Mouse (Mus musculus): ENCODE data around the gene Heatr4. TPM values are rescaled to one million over a fixed set of nuclear protein-coding genes. Genes with fewer than 3 reads are reported as not detected.
"Not testable (repeated sequence)": the region's sequence is repeated elsewhere in the genome, so short reads cannot be mapped to it uniquely, and the experiment has no call there.

Gene Heatr4
- not detected in 2 replicates for polyA plus RNA-seq (2012; rRNA removed)

GRCm38 (mm10) chr12:83984752-83985151 is at the start of gene Heatr4:
TSS of gene Heatr4 (minus strand) at chr12:83984852.
- H3K36me3 ChIP-seq (ENCODE audit: control insufficient read depth, insufficient read depth, low read length), result no peaks in the 10 kb centered on the region
- H3K27me3 ChIP-seq (ENCODE audit: control insufficient read depth, insufficient read depth, low read length), result no peaks in the 10 kb centered on the region
- no peak within 1 kb of the TSS for H3K4me3 ChIP-seq (ENCODE audit: low read depth, low read length)
- peaks cover 11% of the 10 kb centered on the region; the same call in 1 of the 2 replicates for H3K4me1 ChIP-seq (ENCODE audit: control insufficient read depth, insufficient read depth, insufficient read length, low read length)
- no peak within 1 kb of the TSS for H3K27ac ChIP-seq (ENCODE audit: insufficient read depth, low read depth, low read length)
- WGBS, result 87% methylated on average over 4 of the region's 4 CpGs
- TF ChIP-seq CTCF (IDR thresholded peaks at IDR 0.05; ENCODE audit: extremely low read depth, insufficient read length, insufficient replicate concordance, low read depth, low read length) (no peak), POLR2A (IDR thresholded peaks at IDR 0.05; ENCODE audit: low read depth, low read length) (no peak)

GRCm38 (mm10) chr12:84034108-84034507 is 49.5 kb upstream of the Heatr4 start:
- Histone ChIP-seq H3K4me3 (ENCODE audit: low read depth, low read length) (no peak overlapping the region), H3K27ac (ENCODE audit: insufficient read depth, low read depth, low read length) (no peak overlapping the region), H3K36me3 (ENCODE audit: control insufficient read depth, insufficient read depth, low read length) (no peaks in the 10 kb centered on the region), H3K4me1 (ENCODE audit: control insufficient read depth, insufficient read depth, insufficient read length, low read length) (peaks cover 11% of the 10 kb centered on the region; the same call in 1 of the 2 replicates), H3K27me3 (ENCODE audit: control insufficient read depth, insufficient read depth, low read length) (no peaks in the 10 kb centered on the region)
- no peak for TF ChIP-seq POLR2A (IDR thresholded peaks at IDR 0.05; ENCODE audit: low read depth, low read length)
- no peak for TF ChIP-seq CTCF (IDR thresholded peaks at IDR 0.05; ENCODE audit: extremely low read depth, insufficient read length, insufficient replicate concordance, low read depth, low read length)
- 10% methylated on average over 4 of the region's 4 CpGs for WGBS

- H3K27ac ChIP-seq (ENCODE audit: insufficient read depth, low read depth, low read length); H3K4me3 ChIP-seq (ENCODE audit: low read depth, low read length); H3K36me3 ChIP-seq (ENCODE audit: control insufficient read depth, insufficient read depth, low read length); H3K27me3 ChIP-seq (ENCODE audit: control insufficient read depth, insufficient read depth, low read length): not testable (repeated sequence)
- WGBS, result 74% methylated on average over 2 of the region's 2 CpGs
- peaks cover 11% of the 10 kb centered on the region; the same call in 1 of the 2 replicates for H3K4me1 ChIP-seq (ENCODE audit: control insufficient read depth, insufficient read depth, insufficient read length, low read length)
Measured at GRCm38 (mm10) chr12:84033302-84033701, 48.6 kb upstream of the Heatr4 start.

- TF ChIP-seq CTCF (IDR thresholded peaks at IDR 0.05; ENCODE audit: extremely low read depth, insufficient read length, insufficient replicate concordance, low read depth, low read length) (no peak), POLR2A (IDR thresholded peaks at IDR 0.05; ENCODE audit: low read depth, low read length) (no peak)
- Histone ChIP-seq H3K4me1 (ENCODE audit: control insufficient read depth, insufficient read depth, insufficient read length, low read length) (peaks cover 11% of the 10 kb centered on the region; the same call in 1 of the 2 replicates), H3K4me3 (ENCODE audit: low read depth, low read length) (no peak overlapping the region), H3K27me3 (ENCODE audit: control insufficient read depth, insufficient read depth, low read length) (no peaks in the 10 kb centered on the region), H3K36me3 (ENCODE audit: control insufficient read depth, insufficient read depth, low read length) (no peaks in the 10 kb centered on the region), H3K27ac (ENCODE audit: insufficient read depth, low read depth, low read length) (no peak overlapping the region)
- 40% methylated on average over 4 of the region's 4 CpGs for WGBS
Measured at GRCm38 (mm10) chr12:84032854-84033253, 48.2 kb upstream of the Heatr4 start.

GRCm38 (mm10) chr12:84030659-84031332 is 46.1 kb upstream of the Heatr4 start:
- no peaks in the 10 kb centered on the region for H3K36me3 ChIP-seq (ENCODE audit: control insufficient read depth, insufficient read depth, low read length)
- whole genome bisulfite sequencing, result 28% methylated on average over 4 of the region's 4 CpGs

GRCm38 (mm10) chr12:84029043-84029442 is 44.4 kb upstream of the Heatr4 start:
- H3K4me3 ChIP-seq (ENCODE audit: low read depth, low read length); H3K4me1 ChIP-seq (ENCODE audit: control insufficient read depth, insufficient read depth, insufficient read length, low read length); H3K27me3 ChIP-seq (ENCODE audit: control insufficient read depth, insufficient read depth, low read length); H3K27ac ChIP-seq (ENCODE audit: insufficient read depth, low read depth, low read length); H3K36me3 ChIP-seq (ENCODE audit: control insufficient read depth, insufficient read depth, low read length): not testable (repeated sequence)
- 98% methylated on average over 1 of the region's 1 CpGs for WGBS

More at GRCm38 (mm10) chr12:84030659-84031332, 46.1 kb upstream of the Heatr4 start:
- H3K4me3 ChIP-seq (ENCODE audit: low read depth, low read length), result no peak overlapping the region
- H3K4me1 ChIP-seq (ENCODE audit: control insufficient read depth, insufficient read depth, insufficient read length, low read length), result peaks cover 6% of the 10 kb centered on the region; the same call in 1 of the 2 replicates
- no peak overlapping the region for H3K27ac ChIP-seq (ENCODE audit: insufficient read depth, low read depth, low read length)
- TF ChIP-seq CTCF (IDR thresholded peaks at IDR 0.05; ENCODE audit: extremely low read depth, insufficient read length, insufficient replicate concordance, low read depth, low read length), result peak; percentile 82; the same call in 1 of the 2 replicates
- no peak for TF ChIP-seq POLR2A (IDR thresholded peaks at IDR 0.05; ENCODE audit: low read depth, low read length)
- H3K27me3 ChIP-seq (ENCODE audit: control insufficient read depth, insufficient read depth, low read length), result no peaks in the 10 kb centered on the region

GRCm38 (mm10) chr12:84028328-84028727 is 43.7 kb upstream of the Heatr4 start:
- WGBS, result 84% methylated on average over 3 of the region's 3 CpGs
- not testable (repeated sequence) for H3K27me3 ChIP-seq (ENCODE audit: control insufficient read depth, insufficient read depth, low read length); H3K4me3 ChIP-seq (ENCODE audit: low read depth, low read length); H3K27ac ChIP-seq (ENCODE audit: insufficient read depth, low read depth, low read length); H3K36me3 ChIP-seq (ENCODE audit: control insufficient read depth, insufficient read depth, low read length); H3K4me1 ChIP-seq (ENCODE audit: control insufficient read depth, insufficient read depth, insufficient read length, low read length)

- Histone ChIP-seq H3K36me3 (ENCODE audit: control insufficient read depth, insufficient read depth, low read length) (no peaks in the 10 kb centered on the region), H3K27ac (ENCODE audit: insufficient read depth, low read depth, low read length) (no peak overlapping the region), H3K4me1 (ENCODE audit: control insufficient read depth, insufficient read depth, insufficient read length, low read length) (peaks cover 2% of the 10 kb centered on the region; the same call in 1 of the 2 replicates), H3K27me3 (ENCODE audit: control insufficient read depth, insufficient read depth, low read length) (no peaks in the 10 kb centered on the region), H3K4me3 (ENCODE audit: low read depth, low read length) (no peak overlapping the region)
- TF ChIP-seq CTCF (IDR thresholded peaks at IDR 0.05; ENCODE audit: extremely low read depth, insufficient read length, insufficient replicate concordance, low read depth, low read length) (no peak), POLR2A (IDR thresholded peaks at IDR 0.05; ENCODE audit: low read depth, low read length) (no peak)
- 86% methylated on average over 7 of the region's 7 CpGs for WGBS
Measured at GRCm38 (mm10) chr12:84025888-84026287, 41.2 kb upstream of the Heatr4 start.

Measured in small intestine, adult 2 months (tissue).